ENCODE assay signal across 14 mouse cellular contexts in genomic region chr1:150089040-150089692, GRCm38 (mm10). TPM values are rescaled to one million over a fixed set of nuclear protein-coding genes. Genes with fewer than 3 reads are reported as not detected.
A peak's percentile ranks its signal among the peaks of the same experiment; 100 is the strongest.
DNase-seq lines count a peak whose midpoint lies in the region; ATAC-seq and TF ChIP-seq lines count a peak whose summit lies in the region.
"Had no signal": no experiment of that assay in that cellular context is flagged by ENCODE, and none has a peak within 500 bp of the region (broad histone marks: within the 10 kb centered on the region; RNA-seq: fewer than 3 reads in every experiment).

No protein-coding gene starts in this region.

- no peak overlapping the region for H3K27ac ChIP-seq in kidney, embryonic 16.5 days (ENCODE audit: low read length)
- H3K27ac ChIP-seq in kidney, adult 2 months (ENCODE audit: insufficient read depth, low read depth, low read length): no peak overlapping the region
- H3K27ac ChIP-seq in lung, postnatal 0 days (ENCODE audit: low read length): no peak overlapping the region
- H3K27ac ChIP-seq in stomach, postnatal 0 days (replicated peaks): no peak overlapping the region
- no peak overlapping the region for H3K27ac ChIP-seq in liver, embryonic 11.5 days (ENCODE audit: low read depth, low read length)
- H3K27ac ChIP-seq: heart, embryonic 13.5 days; limb, embryonic 13.5 days had no signal

- no peak overlapping the region for H3K4me3 ChIP-seq in kidney, embryonic 16.5 days (ENCODE audit: low read length)
- no peak overlapping the region for H3K4me3 ChIP-seq in kidney, adult 2 months (ENCODE audit: insufficient read depth, low read depth, low read length)
- H3K4me3 ChIP-seq in lung, postnatal 0 days (ENCODE audit: low read depth, low read length): no peak overlapping the region
- H3K4me3 ChIP-seq in stomach, postnatal 0 days (ENCODE audit: low read depth, low read length): no peak overlapping the region
- H3K4me3 ChIP-seq in liver, embryonic 11.5 days (ENCODE audit: low read depth, low read length): no peak overlapping the region
- H3K4me3 ChIP-seq: heart, embryonic 13.5 days; limb, embryonic 13.5 days had no signal

- no peaks in the 10 kb centered on the region for H3K9me3 ChIP-seq in kidney, embryonic 16.5 days (ENCODE audit: low read length)
- H3K9me3 ChIP-seq in lung, postnatal 0 days (ENCODE audit: low read length): no peaks in the 10 kb centered on the region
- H3K9me3 ChIP-seq in stomach, postnatal 0 days (ENCODE audit: control insufficient read depth, low read length): no peaks in the 10 kb centered on the region
- H3K9me3 ChIP-seq in liver, embryonic 11.5 days (ENCODE audit: control insufficient read depth, low read length): no peaks in the 10 kb centered on the region

- TF ChIP-seq POLR2A in kidney, adult 2 months (IDR thresholded peaks at IDR 0.05; ENCODE audit: low read depth, low read length): no peak

- no peak for TF ChIP-seq EP300 in lung, postnatal 0 days (IDR thresholded peaks at IDR 0.05)
- TF ChIP-seq EP300 in stomach, postnatal 0 days (optimal IDR thresholded peaks at IDR 0.05): no peak

- H3K4me1 ChIP-seq in kidney, embryonic 16.5 days (ENCODE audit: insufficient read depth, low read length): no peaks in the 10 kb centered on the region
- no peaks in the 10 kb centered on the region for H3K4me1 ChIP-seq in kidney, adult 2 months (ENCODE audit: control insufficient read depth, insufficient read depth, low read length)
- H3K4me1 ChIP-seq in lung, postnatal 0 days (ENCODE audit: insufficient read depth, low read depth, low read length): no peaks in the 10 kb centered on the region
- H3K4me1 ChIP-seq in stomach, postnatal 0 days (replicated peaks; ENCODE audit: control insufficient read depth, insufficient read depth): no peaks in the 10 kb centered on the region
- no peaks in the 10 kb centered on the region for H3K4me1 ChIP-seq in liver, embryonic 11.5 days (replicated peaks; ENCODE audit: control insufficient read depth, insufficient read depth, low read length)
- H3K4me1 ChIP-seq: heart, embryonic 13.5 days; limb, embryonic 13.5 days had no signal

- intact Hi-C loops in left cerebral cortex, postnatal 25 days (cut with DNase I): no loop called here

- no peak overlapping the region for H3K9ac ChIP-seq in kidney, embryonic 16.5 days (replicated peaks; ENCODE audit: low read length)
- H3K9ac ChIP-seq in lung, postnatal 0 days (replicated peaks; ENCODE audit: low read depth): no peak overlapping the region
- H3K9ac ChIP-seq in stomach, postnatal 0 days (ENCODE audit: low read length): no peak overlapping the region
- H3K9ac ChIP-seq in liver, embryonic 11.5 days (ENCODE audit: low read depth, low read length): no peak overlapping the region
- H3K9ac ChIP-seq: heart, embryonic 13.5 days; limb, embryonic 13.5 days had no signal

- TF ChIP-seq CTCF in kidney, adult 2 months (conservative IDR thresholded peaks at IDR 0.05; ENCODE audit: insufficient read depth, insufficient read length, low read depth, low read length): no peak
- TF ChIP-seq CTCF in lung, postnatal 0 days (IDR thresholded peaks at IDR 0.05): no peak
- TF ChIP-seq CTCF in stomach, postnatal 0 days (IDR thresholded peaks at IDR 0.05; ENCODE audit: low read depth): no peak

- no peaks in the 10 kb centered on the region for H3K36me3 ChIP-seq in kidney, embryonic 16.5 days (ENCODE audit: insufficient read depth, low read length)
- no peaks in the 10 kb centered on the region for H3K36me3 ChIP-seq in kidney, adult 2 months (ENCODE audit: control insufficient read depth, insufficient read depth, low read length)
- no peaks in the 10 kb centered on the region for H3K36me3 ChIP-seq in lung, postnatal 0 days (ENCODE audit: insufficient read depth, low read length)
- no peaks in the 10 kb centered on the region for H3K36me3 ChIP-seq in stomach, postnatal 0 days (ENCODE audit: control insufficient read depth, insufficient read depth, low read length)
- H3K36me3 ChIP-seq in liver, embryonic 11.5 days (ENCODE audit: control insufficient read depth, insufficient read depth, low read length): no peaks in the 10 kb centered on the region
- H3K36me3 ChIP-seq: heart, embryonic 13.5 days; limb, embryonic 13.5 days had no signal

- H3K27me3 ChIP-seq in kidney, embryonic 16.5 days (ENCODE audit: insufficient read depth, low read length): no peaks in the 10 kb centered on the region
- no peaks in the 10 kb centered on the region for H3K27me3 ChIP-seq in kidney, adult 2 months (replicated peaks; ENCODE audit: control insufficient read depth, insufficient read depth, low read length)
- H3K27me3 ChIP-seq in lung, postnatal 0 days (replicated peaks; ENCODE audit: insufficient read depth, low read length): no peaks in the 10 kb centered on the region
- no peaks in the 10 kb centered on the region for H3K27me3 ChIP-seq in stomach, postnatal 0 days (ENCODE audit: control insufficient read depth, insufficient read depth, low read length)
- H3K27me3 ChIP-seq in liver, embryonic 11.5 days (replicated peaks; ENCODE audit: control insufficient read depth, insufficient read depth, low read length): no peaks in the 10 kb centered on the region
- H3K27me3 ChIP-seq: CH12.LX; heart, embryonic 13.5 days; limb, embryonic 13.5 days; Patski had no signal

- no peak for DNase-seq in kidney, adult 2 months
- DNase-seq in lung, postnatal 0 days (ENCODE audit: low spot score): peak; percentile 53
- DNase-seq in lung, postnatal 36 days: no peak
- DNase-seq in left cerebral cortex, postnatal 25 days (ENCODE audit: low spot score in 2 of 2): peak; percentile 31 to 50
- DNase-seq in stomach, postnatal 0 days (ENCODE audit: low spot score): no peak
- no peak for DNase-seq in liver, embryonic 11.5 days (ENCODE audit: low spot score)
- DNase-seq: cerebellum, adult 11-12 months; gastrocnemius, postnatal 25 days; thymus, postnatal 25 days had no signal

- peak; percentile 54; the same call in 1 of the 2 replicates for ATAC-seq in kidney, embryonic 16.5 days (ENCODE audit: low FRiP score, low TSS enrichment)
- ATAC-seq in lung, postnatal 0 days: peak; percentile 52
- ATAC-seq in stomach, postnatal 0 days (ENCODE audit: low FRiP score, low TSS enrichment): peak; percentile 40; the same call in 1 of the 2 replicates
- no peak for ATAC-seq in liver, embryonic 11.5 days (replicated peaks; ENCODE audit: low FRiP score)
- ATAC-seq: Patski had no signal

- 69% methylated on average over 6 of the region's 6 CpGs for WGBS in kidney, embryonic 16.5 days
- 72% methylated on average over 6 of the region's 6 CpGs for WGBS in kidney, adult 2 months
- 52% methylated on average over 6 of the region's 6 CpGs for WGBS in lung, postnatal 0 days
- WGBS in stomach, postnatal 0 days: 51% methylated on average over 6 of the region's 6 CpGs
- 67% methylated on average over 6 of the region's 6 CpGs for WGBS in liver, embryonic 11.5 days

- no peak overlapping the region for H3K4me2 ChIP-seq in kidney, embryonic 16.5 days (replicated peaks; ENCODE audit: low read depth, low read length)
- no peak overlapping the region for H3K4me2 ChIP-seq in lung, postnatal 0 days (replicated peaks; ENCODE audit: low read depth, low read length)
- H3K4me2 ChIP-seq in stomach, postnatal 0 days (replicated peaks; ENCODE audit: low read depth): no peak overlapping the region
- H3K4me2 ChIP-seq in liver, embryonic 11.5 days: no peak overlapping the region
- H3K4me2 ChIP-seq: heart, embryonic 13.5 days; limb, embryonic 13.5 days had no signal

RNA-seq across cellular contexts. Expression of gene Ptgs2, which starts 10.7 kb away (rescaled TPM):
- 1.3 and 1.8 TPM in 2 replicates for polyA plus RNA-seq in kidney, embryonic 16.5 days (2015; fragmentation: Nextera tagmentation; extraction: Ambion mirVana)
- polyA plus RNA-seq in kidney, adult 2 months (2012; rRNA removed): 0.29 and 0.33 TPM in 2 replicates
- 1.5 and 1.8 TPM in 2 replicates for polyA plus RNA-seq in lung, postnatal 0 days (2015; fragmentation: Nextera tagmentation; extraction: Ambion mirVana)
- 10 to 100 TPM; 15.9 to 17.4 TPM for total RNA-seq in left cerebral cortex, postnatal 25 days (2021)
- 0.54 and 0.61 TPM in 2 replicates for polyA plus RNA-seq in stomach, postnatal 0 days (2015; fragmentation: Nextera tagmentation; extraction: Ambion mirVana)
- 0.16 and 0.42 TPM in 2 replicates for polyA plus RNA-seq in liver, embryonic 11.5 days (2014; fragmentation: Nextera tagmentation; extraction: Ambion mirVana)

Comparison
In these comparisons a context has a peak if more than half of its experiments do, and no peak if none do; other contexts are left out.
1. DNase-seq: peak in lung, postnatal 0 days (single experiment) and left cerebral cortex, postnatal 25 days (2 of 2); none in kidney, adult 2 months (single experiment), lung, postnatal 36 days (single experiment), stomach, postnatal 0 days (single experiment) and liver, embryonic 11.5 days (single experiment).